Mouse (Mus musculus) stomach, embryonic 16.5 days (tissue): ENCODE data around the gene Phactr3. TPM values are rescaled to one million over a fixed set of nuclear protein-coding genes. Genes with fewer than 3 reads are reported as not detected.

Experiments
- ATAC-seq: fragments of 200-750 bp; cut with Nextera tagmentation; 2 replicates; pipeline ENCODE4 v1.8.0; 2017; ENCODE audit warnings: moderate number of reproducible peaks, moderate TSS enrichment; ENCODE audit not compliant: insufficient read depth, low FRiP score
- H3K27ac ChIP-seq: fragments of 300-500 bp; sonication (generic); 2 replicates; pipeline ENCODE4 v1.5.1; 2014; ENCODE audit warnings: low read length
- H3K27me3 ChIP-seq: fragments of 300-500 bp; sonication (generic); 2 replicates; pipeline ENCODE4 v1.6.1; 2014; ENCODE audit warnings: low read length, control low read depth, mixed read lengths; ENCODE audit not compliant: control insufficient read depth, insufficient read depth
- H3K36me3 ChIP-seq: fragments of 300-500 bp; sonication (generic); 2 replicates; pipeline ENCODE4 v1.6.1; 2014; ENCODE audit warnings: low read length; ENCODE audit not compliant: control insufficient read depth, insufficient read depth
- H3K4me1 ChIP-seq: fragments of 300-500 bp; sonication (generic); 2 replicates; pipeline ENCODE4 v1.6.1; 2014; ENCODE audit warnings: low read length, control low read depth, mixed read lengths; ENCODE audit not compliant: control insufficient read depth, insufficient read depth
- H3K4me2 ChIP-seq: fragments of 300-500 bp; sonication (generic); 2 replicates; pipeline ENCODE4 v1.6.1; 2014; ENCODE audit warnings: low read depth, low read length, mixed read lengths
- H3K4me3 ChIP-seq: fragments of 300-500 bp; sonication (generic); replicated peaks from 2 replicates; pipeline ENCODE4 v1.5.1; 2014; ENCODE audit warnings: mild to moderate bottlenecking, low read length
- H3K9ac ChIP-seq: fragments of 300-500 bp; sonication (generic); 2 replicates; pipeline ENCODE4 v1.6.1; 2014; ENCODE audit warnings: low read length
- H3K9me3 ChIP-seq: fragments of 300-500 bp; sonication (generic); replicated peaks from 2 replicates; pipeline ENCODE4 v1.6.1; 2016; ENCODE audit warnings: low read length, control low read depth; ENCODE audit not compliant: control insufficient read depth
- WGBS: fragments of 180-500 bp; shearing (Covaris S2); extraction: QIAGEN DNeasy Blood & Tissue Kit; methylation state at CpG from one replicate; pipeline ENCODE4 v1.1.7; 2014; 5-methylcytosine and 5-hydroxymethylcytosine counted together
- polyA plus RNA-seq: library from polyadenylated mRNA; unstranded; fragments of >200 nt; fragmentation: Nextera tagmentation; extraction: Ambion mirVana; gene quantifications from 2 replicates; pipeline ENCODE4 v1.2.1, GENCODE M21; 2015

Gene Phactr3
- polyA plus RNA-seq, 1 experiment from 2014 or later = 3.2 TPM

DNA sequence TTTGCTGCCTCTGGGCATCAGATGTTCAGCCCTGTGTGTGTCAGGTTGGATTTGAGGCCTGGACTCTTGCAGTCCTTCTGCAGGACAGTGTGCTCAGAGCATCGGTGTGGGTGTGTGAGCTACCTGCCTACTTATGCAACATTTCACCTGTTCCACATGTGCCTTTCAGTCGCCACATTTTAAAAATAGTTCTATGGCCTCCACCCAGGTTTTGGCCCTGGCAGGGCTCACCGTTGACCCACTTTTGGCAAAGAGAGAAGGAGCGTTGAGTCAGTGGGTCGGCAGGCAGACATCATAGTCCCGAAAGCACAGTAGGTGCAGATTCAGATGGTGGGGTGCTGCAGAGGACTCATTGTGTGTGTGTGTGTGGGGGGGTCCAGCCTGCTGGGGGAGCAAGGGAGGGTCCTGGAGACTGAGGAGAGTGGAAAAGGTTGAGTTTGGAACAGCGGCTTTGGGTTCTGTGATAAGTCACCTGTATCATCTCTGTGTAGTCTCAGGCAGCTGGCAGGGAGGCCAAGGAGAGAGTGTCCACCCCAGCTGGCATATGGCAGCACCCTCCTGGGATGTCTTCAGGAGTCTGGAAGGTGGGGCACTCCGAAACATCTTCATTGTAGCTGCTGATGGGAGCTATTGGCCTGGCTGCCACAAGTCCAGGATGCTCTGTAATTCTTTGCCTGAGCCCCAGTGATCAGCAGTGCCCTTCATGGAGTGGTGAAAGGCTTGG is 2.0 kb downstream of the Phactr3 start:
- Histone ChIP-seq H3K4me1 (peaks cover 7% of the 10 kb centered on the region; the same call in 1 of the 2 replicates), H3K4me2 (no peak overlapping the region), H3K9ac (no peak overlapping the region), H3K27ac (no peak overlapping the region), H3K4me3 (no peak overlapping the region), H3K9me3 (no peaks in the 10 kb centered on the region), H3K36me3 (no peaks in the 10 kb centered on the region), H3K27me3 (peaks cover 14% of the 10 kb centered on the region; the same call in 1 of the 2 replicates)
- ATAC-seq = no peak
- WGBS = 86% methylated on average over 8 of the region's 8 CpGs

DNA sequence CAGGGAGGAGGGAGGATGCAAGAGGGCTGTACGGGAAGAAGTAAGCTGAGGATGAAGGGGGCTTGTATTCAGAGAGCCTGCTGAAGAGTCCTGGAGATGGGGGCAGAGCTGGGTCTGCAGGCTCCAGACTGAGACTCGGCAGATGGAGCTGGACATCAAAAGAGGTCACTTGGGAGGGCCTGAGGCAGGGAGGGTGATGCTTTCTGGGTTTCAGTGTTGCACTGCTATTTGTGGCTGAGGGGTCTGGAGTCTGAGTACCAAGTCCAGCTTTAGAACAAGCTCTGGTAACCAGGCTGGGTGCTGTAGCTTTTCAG is 2.6 kb downstream of the Phactr3 start:
- Histone ChIP-seq H3K4me3 (no peak overlapping the region), H3K4me2 (no peak overlapping the region), H3K4me1 (peaks cover 7% of the 10 kb centered on the region; the same call in 1 of the 2 replicates), H3K36me3 (no peaks in the 10 kb centered on the region), H3K27me3 (peaks cover 14% of the 10 kb centered on the region; the same call in 1 of the 2 replicates), H3K9ac (no peak overlapping the region), H3K9me3 (no peaks in the 10 kb centered on the region), H3K27ac (no peak overlapping the region)
- 54% methylated on average over 2 of the region's 2 CpGs for WGBS
- no peak for ATAC-seq

DNA sequence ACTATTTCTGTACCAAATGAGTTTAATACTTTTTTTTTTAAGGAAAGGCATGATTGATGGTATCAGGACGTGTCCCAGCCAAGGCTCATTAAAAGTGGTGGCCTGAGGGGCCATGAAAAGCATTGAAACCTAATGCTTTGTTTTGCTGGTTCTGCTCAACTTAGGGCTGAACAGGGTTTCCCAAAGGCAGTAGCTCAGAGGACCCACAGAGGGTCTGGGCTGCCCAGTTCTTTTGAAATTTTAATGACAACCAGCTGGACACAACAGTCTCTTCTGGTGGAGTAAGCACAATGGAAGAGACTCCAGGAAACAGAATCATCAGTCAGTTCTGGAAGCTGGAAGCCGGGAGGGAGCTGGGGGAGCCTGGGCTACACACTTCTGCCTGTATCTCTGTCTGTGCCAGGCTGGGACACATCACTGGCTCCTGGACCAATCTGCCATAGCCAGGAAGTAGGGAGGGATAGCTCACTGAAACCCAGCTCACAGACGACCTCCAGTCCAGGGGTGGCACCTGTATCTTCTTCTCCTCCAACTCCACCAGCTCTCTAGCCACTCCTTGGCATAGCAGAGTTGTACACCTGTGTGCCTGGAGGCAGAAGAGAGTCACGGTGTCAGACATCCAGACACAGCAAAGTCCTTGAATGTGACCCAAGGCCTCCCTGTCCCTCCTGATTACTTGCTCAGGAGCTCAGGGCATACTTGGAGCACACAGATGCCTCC is 3.3 kb downstream of the Phactr3 start:
- Histone ChIP-seq H3K36me3 (no peaks in the 10 kb centered on the region), H3K9me3 (no peaks in the 10 kb centered on the region), H3K4me3 (no peak overlapping the region), H3K4me1 (peaks cover 7% of the 10 kb centered on the region; the same call in 1 of the 2 replicates), H3K27ac (no peak overlapping the region), H3K27me3 (peaks cover 14% of the 10 kb centered on the region; the same call in 1 of the 2 replicates), H3K4me2 (no peak overlapping the region), H3K9ac (no peak overlapping the region)
- 31% methylated on average over 4 of the region's 4 CpGs for WGBS
- no peak for ATAC-seq

DNA sequence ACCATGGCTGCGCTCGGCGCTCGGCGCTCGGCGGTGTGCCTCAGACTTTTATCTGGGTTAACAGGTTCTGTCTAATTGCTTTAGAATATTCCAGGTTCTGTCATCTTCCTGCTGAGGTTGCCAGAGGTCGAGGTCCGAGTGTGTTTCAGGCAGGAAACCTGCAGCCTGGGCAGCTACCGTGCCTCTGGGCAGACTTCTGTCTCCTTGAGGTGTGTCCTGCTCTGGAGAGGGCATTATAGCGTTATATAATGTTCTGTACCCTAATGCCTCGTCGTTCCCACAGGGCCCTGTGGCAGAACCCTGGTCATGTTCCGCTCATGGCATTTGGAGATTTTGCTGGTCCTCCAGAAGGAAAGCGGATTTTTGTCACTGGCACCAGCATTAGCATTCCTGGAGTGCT is 4.7 kb downstream of the Phactr3 start:
- Histone ChIP-seq H3K4me3 (no peak overlapping the region), H3K4me1 (peaks cover 7% of the 10 kb centered on the region; the same call in 1 of the 2 replicates), H3K27ac (no peak overlapping the region), H3K9ac (no peak overlapping the region), H3K36me3 (no peaks in the 10 kb centered on the region), H3K27me3 (peaks cover 13% of the 10 kb centered on the region; the same call in 1 of the 2 replicates), H3K4me2 (no peak overlapping the region), H3K9me3 (no peaks in the 10 kb centered on the region)
- no peak for ATAC-seq
- WGBS = 78% methylated on average over 15 of the region's 15 CpGs

DNA sequence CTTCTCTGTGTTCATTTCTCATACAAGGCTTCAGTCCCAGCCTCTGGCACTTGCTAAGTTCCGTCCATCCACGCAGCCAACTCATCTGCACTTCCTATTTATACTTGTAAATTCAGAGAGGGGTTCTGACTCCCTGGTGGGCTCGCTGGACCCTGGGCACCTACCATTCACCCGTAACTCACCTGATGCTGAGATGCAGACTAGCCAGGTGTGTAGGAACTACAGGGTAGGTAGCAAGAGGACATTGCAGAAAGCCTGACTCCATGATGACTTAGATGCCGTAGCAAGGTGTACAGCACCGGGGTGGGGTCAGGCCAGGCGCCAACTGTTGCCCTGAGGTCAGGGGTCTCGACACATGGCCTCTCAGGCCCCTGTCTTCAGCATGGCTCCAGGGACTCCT is 6.7 kb downstream of the Phactr3 start:
- Histone ChIP-seq H3K4me3 (no peak overlapping the region), H3K27me3 (no peaks in the 10 kb centered on the region), H3K9ac (no peak overlapping the region), H3K9me3 (no peaks in the 10 kb centered on the region), H3K4me1 (no peaks in the 10 kb centered on the region), H3K27ac (no peak overlapping the region), H3K36me3 (no peaks in the 10 kb centered on the region), H3K4me2 (no peak overlapping the region)
- 80% methylated on average over 8 of the region's 8 CpGs for WGBS
- ATAC-seq = no peak

DNA sequence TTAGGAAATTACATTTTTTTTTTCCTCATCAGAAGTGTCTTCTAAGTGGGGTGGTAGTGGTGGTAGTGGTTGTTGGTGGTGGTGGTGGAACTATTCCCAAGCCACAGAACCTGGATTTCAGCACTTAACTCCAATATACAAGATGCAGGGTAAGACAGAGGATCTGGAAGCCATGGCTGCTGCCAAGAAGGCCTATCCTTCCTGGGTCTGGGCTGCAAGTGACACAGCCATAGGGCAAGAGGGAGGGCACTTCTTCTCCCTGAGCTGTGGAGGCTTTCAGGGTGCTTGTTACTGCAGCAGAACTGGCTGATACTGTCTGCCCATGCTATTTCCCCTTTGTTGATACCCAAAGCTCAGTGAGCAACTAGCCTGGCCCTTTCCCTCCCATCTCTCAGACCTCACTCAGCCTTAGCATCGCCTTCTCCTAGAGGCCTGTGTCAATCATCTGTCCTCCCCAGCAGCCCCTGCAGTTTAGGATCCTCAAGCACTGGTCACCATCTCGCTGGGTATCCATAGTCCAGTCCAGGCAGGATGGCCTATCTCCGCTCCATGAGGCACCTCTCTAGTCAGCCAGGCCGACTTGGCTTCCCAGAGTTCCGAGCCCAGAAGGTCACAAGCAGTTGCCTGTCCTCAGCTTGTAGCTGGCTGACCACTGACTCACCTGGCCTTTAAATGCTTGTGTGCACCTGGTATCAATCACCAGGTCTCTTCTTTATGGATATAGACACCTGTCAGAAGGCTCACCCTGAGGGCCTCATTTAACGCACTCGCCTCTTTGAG is 7.5 kb downstream of the Phactr3 start:
- Histone ChIP-seq H3K27ac (no peak overlapping the region), H3K9me3 (no peaks in the 10 kb centered on the region), H3K4me1 (no peaks in the 10 kb centered on the region), H3K4me3 (no peak overlapping the region), H3K27me3 (no peaks in the 10 kb centered on the region), H3K36me3 (no peaks in the 10 kb centered on the region), H3K9ac (no peak overlapping the region), H3K4me2 (no peak overlapping the region)
- WGBS = 93% methylated on average over 7 of the region's 7 CpGs
- ATAC-seq = no peak

DNA sequence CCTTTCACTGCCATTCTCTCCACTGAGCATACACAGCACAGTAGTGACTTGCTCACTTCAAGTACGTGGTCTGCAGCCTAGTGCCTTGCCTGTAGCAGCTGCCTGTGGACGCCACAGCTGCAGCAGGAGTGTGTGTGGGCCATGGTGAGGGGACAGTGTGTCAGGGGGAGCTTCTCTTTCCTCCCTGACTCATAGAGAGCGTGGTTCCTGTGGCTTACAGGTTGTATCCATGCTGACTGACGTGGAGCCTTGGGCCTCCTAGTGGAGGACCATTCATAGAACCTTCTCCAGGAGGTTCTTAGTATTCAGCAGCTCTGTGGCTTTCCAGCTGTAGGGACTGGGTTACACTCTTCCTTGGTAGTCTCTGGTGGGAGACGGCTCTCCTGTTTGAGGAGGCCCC is 9.8 kb downstream of the Phactr3 start:
- WGBS = 69% methylated on average over 5 of the region's 5 CpGs
- Histone ChIP-seq H3K27ac (no peak overlapping the region), H3K4me1 (no peaks in the 10 kb centered on the region), H3K9me3 (no peaks in the 10 kb centered on the region), H3K9ac (no peak overlapping the region), H3K4me3 (no peak overlapping the region), H3K27me3 (no peaks in the 10 kb centered on the region), H3K36me3 (no peaks in the 10 kb centered on the region), H3K4me2 (no peak overlapping the region)
- 0 out of 2 replicates have a peak, but pooled peaks have one; percentile 18 for ATAC-seq

DNA sequence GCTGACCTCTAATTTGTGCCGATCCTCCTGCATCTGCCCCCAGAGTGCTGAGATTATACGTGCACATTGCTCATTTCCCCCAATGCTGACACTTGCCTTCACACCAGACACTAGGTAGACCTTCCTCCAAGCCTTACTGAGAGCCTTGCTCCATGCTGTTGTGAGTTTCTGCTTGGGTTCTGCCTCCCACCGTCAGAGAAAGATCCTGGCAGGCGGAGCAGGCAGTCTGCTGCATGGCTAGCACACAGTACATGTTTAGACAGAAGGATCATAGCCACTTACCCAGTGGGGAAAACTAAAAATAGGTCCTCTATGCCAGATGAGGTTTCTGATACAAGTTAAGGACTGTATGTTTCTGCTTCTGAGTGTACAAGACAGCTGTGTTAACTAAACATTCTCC is 10.4 kb downstream of the Phactr3 start:
- WGBS = 55% methylated on average over 4 of the region's 4 CpGs
- no peaks in the 10 kb centered on the region for H3K9me3 ChIP-seq
- H3K4me3 ChIP-seq = no peak overlapping the region
- no peak for ATAC-seq
- H3K4me2 ChIP-seq = no peak overlapping the region
- H3K9ac ChIP-seq = no peak overlapping the region
- H3K27ac ChIP-seq = no peak overlapping the region
- H3K27me3 ChIP-seq = no peaks in the 10 kb centered on the region
- H3K4me1 ChIP-seq = no peaks in the 10 kb centered on the region
- no peaks in the 10 kb centered on the region for H3K36me3 ChIP-seq

DNA sequence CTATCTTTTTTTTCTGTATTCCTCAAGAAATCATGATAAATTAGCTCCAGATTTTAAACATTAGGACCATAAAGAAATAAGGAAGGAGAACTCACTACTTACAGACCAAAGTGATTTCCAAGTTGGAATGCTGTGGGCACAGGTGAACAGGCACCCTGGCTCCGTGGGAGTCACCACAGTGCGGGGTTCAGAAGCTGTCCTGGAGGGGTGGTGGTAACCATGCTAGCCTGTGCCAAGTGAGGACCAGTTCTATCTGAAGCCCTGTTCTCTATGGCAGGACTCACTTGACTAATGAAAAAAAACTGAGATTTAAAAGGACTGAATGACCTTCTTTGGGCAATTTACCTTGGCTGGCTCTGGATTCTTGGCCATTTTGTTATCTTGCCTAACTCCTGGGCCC is 10.9 kb downstream of the Phactr3 start:
- Histone ChIP-seq H3K9ac (no peak overlapping the region), H3K4me1 (no peaks in the 10 kb centered on the region), H3K27ac (no peak overlapping the region), H3K4me3 (no peak overlapping the region), H3K4me2 (no peak overlapping the region), H3K36me3 (no peaks in the 10 kb centered on the region), H3K27me3 (no peaks in the 10 kb centered on the region), H3K9me3 (no peaks in the 10 kb centered on the region)
- ATAC-seq = no peak
- WGBS = 68% methylated on average over 2 of the region's 2 CpGs
